Mouse (Mus musculus): ENCODE data around the gene Tmprss6. TPM values are rescaled to one million over a fixed set of nuclear protein-coding genes. Genes with fewer than 3 reads are reported as not detected.

Gene Tmprss6
- polyA plus RNA-seq (2012; rRNA removed) = 0.39 and 1.5 TPM in 2 replicates

- WGBS = 96% methylated on average over 7 of the region's 7 CpGs
- no peaks in the 10 kb centered on the region for H3K27me3 ChIP-seq (ENCODE audit: control insufficient read depth, insufficient read depth, low read length)
These were observed at the start of gene Tmprss6 for GRCm38 (mm10) chr15:78468379-78468937. TSS of gene Tmprss6 (minus strand) at chr15:78468634.

GRCm38 (mm10) chr15:78518221-78518620 lies 49.8 kb upstream of the Tmprss6 start:
- no peak for TF ChIP-seq CTCF (IDR thresholded peaks at IDR 0.05; ENCODE audit: borderline replicate concordance, control insufficient read depth, extremely low read depth, insufficient read depth, low read length, poor library complexity)
- TF ChIP-seq POLR2A (IDR thresholded peaks at IDR 0.05; ENCODE audit: control insufficient read depth, extremely low read depth, insufficient read depth, low read length, poor library complexity) = no peak
- Histone ChIP-seq H3K36me3 (ENCODE audit: control insufficient read depth, insufficient read depth, low read length) (no peaks in the 10 kb centered on the region), H3K4me1 (replicated peaks; ENCODE audit: control insufficient read depth, insufficient read depth, low read length) (peaks cover 17% of the 10 kb centered on the region), H3K27me3 (ENCODE audit: control insufficient read depth, insufficient read depth, low read length) (no peaks in the 10 kb centered on the region), H3K27ac (ENCODE audit: control insufficient read depth, insufficient read depth, low read length) (peak overlapping the region; percentile 9; the same call in 1 of the 2 replicates), H3K4me3 (ENCODE audit: control insufficient read depth, insufficient read depth, low read length) (no peak overlapping the region)
- peak; percentile 56 for DNase-seq
- WGBS = 11% methylated on average over 7 of the region's 7 CpGs

More at GRCm38 (mm10) chr15:78468379-78468937, at the start of gene Tmprss6:
- no peak within 1 kb of the TSS for H3K27ac ChIP-seq (ENCODE audit: control insufficient read depth, insufficient read depth, low read length)
- no peak for DNase-seq
- no peaks in the 10 kb centered on the region for H3K4me1 ChIP-seq (replicated peaks; ENCODE audit: control insufficient read depth, insufficient read depth, low read length)
- H3K4me3 ChIP-seq (ENCODE audit: control insufficient read depth, insufficient read depth, low read length) = no peak within 1 kb of the TSS
- TF ChIP-seq POLR2A (IDR thresholded peaks at IDR 0.05; ENCODE audit: control insufficient read depth, extremely low read depth, insufficient read depth, low read length, poor library complexity) = no peak
- TF ChIP-seq CTCF (IDR thresholded peaks at IDR 0.05; ENCODE audit: borderline replicate concordance, control insufficient read depth, extremely low read depth, insufficient read depth, low read length, poor library complexity) = no peak
- H3K36me3 ChIP-seq (ENCODE audit: control insufficient read depth, insufficient read depth, low read length) = no peaks in the 10 kb centered on the region

GRCm38 (mm10) chr15:78515759-78516158 lies 47.3 kb upstream of the Tmprss6 start:
- H3K27me3 ChIP-seq (ENCODE audit: control insufficient read depth, insufficient read depth, low read length) = no peaks in the 10 kb centered on the region
- H3K36me3 ChIP-seq (ENCODE audit: control insufficient read depth, insufficient read depth, low read length) = no peaks in the 10 kb centered on the region
- no peak for TF ChIP-seq CTCF (IDR thresholded peaks at IDR 0.05; ENCODE audit: borderline replicate concordance, control insufficient read depth, extremely low read depth, insufficient read depth, low read length, poor library complexity)
- no peak for TF ChIP-seq POLR2A (IDR thresholded peaks at IDR 0.05; ENCODE audit: control insufficient read depth, extremely low read depth, insufficient read depth, low read length, poor library complexity)
- DNase-seq = no peak
- no peak overlapping the region for H3K4me3 ChIP-seq (ENCODE audit: control insufficient read depth, insufficient read depth, low read length)
- H3K4me1 ChIP-seq (replicated peaks; ENCODE audit: control insufficient read depth, insufficient read depth, low read length) = peaks cover 31% of the 10 kb centered on the region
- WGBS = 59% methylated on average over 6 of the region's 6 CpGs
- no peak overlapping the region for H3K27ac ChIP-seq (ENCODE audit: control insufficient read depth, insufficient read depth, low read length)

GRCm38 (mm10) chr15:78514393-78515146 lies 46.1 kb upstream of the Tmprss6 start:
- Histone ChIP-seq H3K4me1 (replicated peaks; ENCODE audit: control insufficient read depth, insufficient read depth, low read length) (peaks cover 43% of the 10 kb centered on the region), H3K27ac (ENCODE audit: control insufficient read depth, insufficient read depth, low read length) (no peak overlapping the region), H3K27me3 (ENCODE audit: control insufficient read depth, insufficient read depth, low read length) (no peaks in the 10 kb centered on the region), H3K4me3 (ENCODE audit: control insufficient read depth, insufficient read depth, low read length) (no peak overlapping the region), H3K36me3 (ENCODE audit: control insufficient read depth, insufficient read depth, low read length) (no peaks in the 10 kb centered on the region)
- no peak for TF ChIP-seq POLR2A (IDR thresholded peaks at IDR 0.05; ENCODE audit: control insufficient read depth, extremely low read depth, insufficient read depth, low read length, poor library complexity)
- TF ChIP-seq CTCF (IDR thresholded peaks at IDR 0.05; ENCODE audit: borderline replicate concordance, control insufficient read depth, extremely low read depth, insufficient read depth, low read length, poor library complexity) = peak; percentile 64; the same call in 1 of the 2 replicates
- DNase-seq = peak; percentile 75
- 37% methylated on average over 7 of the region's 7 CpGs for WGBS

- WGBS = 92% methylated on average over 14 of the region's 14 CpGs
- Histone ChIP-seq H3K27ac (ENCODE audit: control insufficient read depth, insufficient read depth, low read length) (no peak overlapping the region), H3K36me3 (ENCODE audit: control insufficient read depth, insufficient read depth, low read length) (no peaks in the 10 kb centered on the region), H3K4me1 (replicated peaks; ENCODE audit: control insufficient read depth, insufficient read depth, low read length) (peaks cover 40% of the 10 kb centered on the region), H3K4me3 (ENCODE audit: control insufficient read depth, insufficient read depth, low read length) (no peak overlapping the region), H3K27me3 (ENCODE audit: control insufficient read depth, insufficient read depth, low read length) (no peaks in the 10 kb centered on the region)
- TF ChIP-seq POLR2A (IDR thresholded peaks at IDR 0.05; ENCODE audit: control insufficient read depth, extremely low read depth, insufficient read depth, low read length, poor library complexity) = no peak
- TF ChIP-seq CTCF (IDR thresholded peaks at IDR 0.05; ENCODE audit: borderline replicate concordance, control insufficient read depth, extremely low read depth, insufficient read depth, low read length, poor library complexity) = no peak
- DNase-seq = no peak
These were observed 44.6 kb upstream of the Tmprss6 start for GRCm38 (mm10) chr15:78513019-78513418.

- WGBS = 21% methylated on average over 7 of the region's 7 CpGs
- DNase-seq = no peak
- TF ChIP-seq POLR2A (IDR thresholded peaks at IDR 0.05; ENCODE audit: control insufficient read depth, extremely low read depth, insufficient read depth, low read length, poor library complexity) (no peak), CTCF (IDR thresholded peaks at IDR 0.05; ENCODE audit: borderline replicate concordance, control insufficient read depth, extremely low read depth, insufficient read depth, low read length, poor library complexity) (no peak)
- no peaks in the 10 kb centered on the region for H3K27me3 ChIP-seq (ENCODE audit: control insufficient read depth, insufficient read depth, low read length)
- no peak overlapping the region for H3K27ac ChIP-seq (ENCODE audit: control insufficient read depth, insufficient read depth, low read length)
- peaks cover 32% of the 10 kb centered on the region for H3K4me1 ChIP-seq (replicated peaks; ENCODE audit: control insufficient read depth, insufficient read depth, low read length)
- no peak overlapping the region for H3K4me3 ChIP-seq (ENCODE audit: control insufficient read depth, insufficient read depth, low read length)
- H3K36me3 ChIP-seq (ENCODE audit: control insufficient read depth, insufficient read depth, low read length) = no peaks in the 10 kb centered on the region
These were observed 43.5 kb upstream of the Tmprss6 start for GRCm38 (mm10) chr15:78511951-78512350.
